Mouse (Mus musculus) left cerebral cortex, postnatal 4 days (tissue): Measurements from ENCODE around the gene Prn. TPM values are rescaled to one million over a fixed set of nuclear protein-coding genes. Genes with fewer than 3 reads are reported as not detected.

Source experiments
- DNase-seq: peaks from one replicate; pipeline ENCODE4 v3.0.0-alpha.2; 2022
- intact Hi-C: fragments of 180-260 bp; cut with DNase I; formaldehyde crosslinking; loops from one replicate; pipeline ENCODE4 v1.15.1; 2025
- total RNA-seq, 2 experiments: library from RNA; stranded (reverse); gene quantifications; 2 replicates each; pipeline ENCODE4 v1.2.3; 2021

Gene Prn
- total RNA-seq, 2 experiments from 2014 or later, result 1.1 TPM; not detected in 1

- intact Hi-C loops, result no loop called here
- no peak for DNase-seq
These were observed 3.5 kb upstream of the Prn start for GRCm38 (mm10) chr2:131906266-131906665.

DNA sequence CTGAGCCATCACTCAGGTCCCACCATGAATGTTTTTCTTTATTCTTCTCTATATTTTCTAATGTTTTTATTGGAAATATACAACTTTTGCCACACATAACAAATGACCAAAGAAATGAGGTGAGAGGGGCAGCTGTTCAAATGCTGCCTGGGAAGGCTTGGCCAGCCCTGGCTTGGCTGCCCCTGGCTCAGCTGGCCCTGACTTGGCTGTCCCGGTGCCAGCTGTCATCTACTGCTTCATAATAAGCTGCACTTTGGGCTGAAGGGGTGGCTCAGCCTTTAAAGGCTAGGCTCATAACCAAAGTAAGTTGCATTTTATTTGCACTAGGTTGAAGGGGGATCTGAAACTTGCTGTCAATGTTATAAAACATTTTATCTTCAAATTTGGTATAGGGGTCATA, 2.9 kb upstream of the Prn start:
- peak; percentile 64 for DNase-seq
- intact Hi-C loops, result no loop called here

DNA sequence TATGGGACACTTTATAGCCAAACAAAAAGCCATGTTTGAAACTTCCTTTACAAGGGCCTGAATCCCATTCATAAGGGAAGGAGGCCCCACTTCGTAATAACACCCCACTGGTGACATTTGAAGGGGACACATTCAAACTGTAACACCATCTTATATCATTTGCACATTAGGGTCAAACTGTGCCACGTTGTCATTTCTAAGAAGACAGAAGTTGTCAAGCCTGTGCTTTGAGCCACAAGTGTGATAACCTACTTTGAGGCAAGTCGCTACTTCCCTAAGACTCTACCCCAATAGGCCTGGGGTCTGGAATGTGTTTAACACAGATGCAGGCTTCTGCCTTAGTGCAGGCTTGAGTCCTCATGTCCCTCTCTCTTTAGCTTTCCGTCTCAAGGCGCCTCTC, 2.4 kb upstream of the Prn start:
- no peak for DNase-seq

DNA sequence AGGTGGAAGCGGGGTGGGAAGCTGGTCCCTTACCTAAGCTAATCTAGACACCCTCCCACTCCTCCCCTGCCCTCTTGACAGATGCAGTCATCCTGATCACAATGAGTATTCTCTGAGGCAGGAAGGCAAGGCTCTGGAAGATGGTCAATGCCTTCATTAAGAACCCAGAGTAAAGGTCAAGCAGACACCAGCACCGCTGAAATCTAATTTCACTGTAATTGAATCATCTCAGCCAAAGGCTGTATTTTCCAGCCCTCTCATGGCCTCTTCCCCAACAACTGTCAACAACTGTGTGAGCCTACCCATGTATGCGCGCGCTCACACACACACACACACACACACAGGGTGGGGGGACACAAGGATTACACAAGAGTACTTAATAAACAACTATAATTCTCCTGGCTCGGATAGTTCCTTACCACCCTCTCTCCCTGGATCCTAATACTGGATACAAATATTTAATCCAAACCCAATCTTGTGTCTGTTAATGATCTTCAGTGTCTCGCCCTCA, 1.4 kb upstream of the Prn start:
- no peak for DNase-seq

More for the DNA sequence above, 2.4 kb upstream of the Prn start:
- intact Hi-C loops, result no loop called here

GRCm38 (mm10) chr2:131908906-131909305, 851 bp upstream of the Prn start:
- intact Hi-C loops, result no loop called here
- no peak for DNase-seq

More for the DNA sequence above, 1.4 kb upstream of the Prn start:
- intact Hi-C loops, result no loop called here

GRCm38 (mm10) chr2:131910847-131911246, 1.1 kb downstream of the Prn start:
- intact Hi-C loops, result no loop called here
- DNase-seq, result no peak

- DNase-seq, result peak; percentile 25
- intact Hi-C loops, result no loop called here
These were observed 1.6 kb downstream of the Prn start for GRCm38 (mm10) chr2:131911341-131911740.

DNA sequence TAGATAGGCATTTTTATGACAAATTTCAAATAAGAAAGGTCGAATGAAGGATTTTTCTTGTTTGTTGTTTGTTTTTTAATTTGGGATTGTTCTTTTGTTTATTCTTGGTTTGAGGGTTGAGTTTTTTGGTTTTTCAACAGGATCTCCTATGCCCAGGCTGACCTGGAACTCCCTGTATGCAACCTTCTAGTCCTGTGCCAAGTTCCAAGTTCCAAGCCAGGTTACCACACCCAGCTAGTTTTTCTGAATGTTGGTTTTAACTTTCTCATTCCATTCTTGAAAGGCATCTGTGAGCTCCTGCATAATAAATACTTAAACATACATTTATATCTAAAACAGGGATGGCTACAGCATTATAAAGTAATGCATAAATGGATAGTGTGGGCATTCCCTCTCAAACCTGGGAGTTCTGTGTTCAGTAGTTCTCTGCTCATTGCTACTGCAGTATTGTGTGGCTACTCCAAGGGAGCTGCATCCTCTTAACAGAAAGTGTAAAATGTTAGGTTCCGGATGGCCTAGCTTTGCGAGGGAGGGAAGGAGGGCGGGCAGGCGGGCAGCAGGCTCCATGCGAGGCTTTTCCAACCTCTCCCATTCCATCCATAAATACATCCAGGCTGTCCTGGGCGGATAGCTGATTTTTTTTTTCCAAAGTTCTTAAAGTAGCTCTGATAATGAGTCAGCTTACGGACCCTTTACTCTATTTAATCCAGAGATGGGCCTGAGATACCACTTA, 2.9 kb downstream of the Prn start:
- DNase-seq, result no peak
- intact Hi-C loops, result no loop called here

DNA sequence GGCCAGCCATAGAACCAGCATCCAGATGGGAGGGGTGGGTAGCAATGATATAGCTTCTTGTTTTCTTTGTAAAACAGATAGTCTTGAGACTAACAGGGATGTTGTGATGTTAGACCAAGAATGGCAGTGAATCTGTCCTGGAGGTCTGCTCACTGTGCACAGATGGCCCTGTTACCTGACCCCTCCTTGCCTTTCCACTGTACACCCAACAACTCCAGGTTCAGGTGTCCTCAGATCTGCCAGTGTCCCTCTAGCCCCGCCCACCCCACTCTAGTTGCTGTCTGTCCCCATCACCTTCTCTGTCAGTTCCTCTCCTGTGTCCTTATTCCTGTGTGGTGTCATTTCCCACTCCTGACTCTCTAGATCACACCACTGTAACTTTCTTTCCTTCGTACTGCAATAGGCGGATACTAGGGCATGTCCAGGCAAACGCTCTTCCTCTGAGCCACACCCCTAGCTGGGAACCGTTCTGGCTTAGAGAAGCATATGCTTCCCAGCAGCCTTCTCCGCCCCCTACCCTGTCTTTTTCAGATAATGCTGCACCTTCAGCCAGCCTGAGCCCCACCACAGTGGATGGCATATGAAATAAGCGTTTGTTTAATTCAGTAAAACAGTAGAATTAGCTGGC, 22.6 kb downstream of the Prn start:
- intact Hi-C loops, result no loop called here
- DNase-seq, result no peak

GRCm38 (mm10) chr2:131933013-131933412, 23.3 kb downstream of the Prn start:
- no peak for DNase-seq
- intact Hi-C loops, result no loop called here

DNA sequence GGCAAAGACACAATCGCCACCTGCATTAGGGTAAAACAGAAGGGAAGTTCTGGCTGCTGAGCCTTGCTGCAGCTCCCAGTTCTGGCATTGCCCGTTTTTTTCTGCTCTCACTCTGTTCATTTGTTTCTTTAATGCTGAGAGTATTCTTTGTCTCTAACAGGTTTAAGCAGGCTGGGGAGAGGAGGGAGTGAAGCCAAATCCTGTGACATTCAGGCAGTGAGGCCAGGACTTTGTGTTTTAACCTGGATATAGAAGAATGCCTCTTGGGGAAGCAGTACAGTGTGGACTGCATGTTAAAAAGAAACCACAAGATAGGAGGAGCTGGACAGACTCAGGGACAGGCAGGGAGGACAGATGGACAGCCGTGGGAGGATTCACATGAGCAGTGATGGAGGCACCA, 23.8 kb downstream of the Prn start:
- DNase-seq, result no peak
- intact Hi-C loops, result no loop called here

GRCm38 (mm10) chr2:131934243-131934642, 24.5 kb downstream of the Prn start:
- intact Hi-C loops, result no loop called here

GRCm38 (mm10) chr2:131935390-131936105, 25.8 kb downstream of the Prn start:
- intact Hi-C loops, result loop anchor here (5.0 kb wide), 1 partner anchor 108 kb away; no protein-coding TSS in a partner anchor
- no peak for DNase-seq

More at GRCm38 (mm10) chr2:131934243-131934642, 24.5 kb downstream of the Prn start:
- no peak for DNase-seq

- DNase-seq, result no peak
- intact Hi-C loops, result loop anchor here (5.0 kb wide), 1 partner anchor 109 kb away; no protein-coding TSS in a partner anchor
These were observed 26.7 kb downstream of the Prn start for GRCm38 (mm10) chr2:131936410-131936809.

DNA sequence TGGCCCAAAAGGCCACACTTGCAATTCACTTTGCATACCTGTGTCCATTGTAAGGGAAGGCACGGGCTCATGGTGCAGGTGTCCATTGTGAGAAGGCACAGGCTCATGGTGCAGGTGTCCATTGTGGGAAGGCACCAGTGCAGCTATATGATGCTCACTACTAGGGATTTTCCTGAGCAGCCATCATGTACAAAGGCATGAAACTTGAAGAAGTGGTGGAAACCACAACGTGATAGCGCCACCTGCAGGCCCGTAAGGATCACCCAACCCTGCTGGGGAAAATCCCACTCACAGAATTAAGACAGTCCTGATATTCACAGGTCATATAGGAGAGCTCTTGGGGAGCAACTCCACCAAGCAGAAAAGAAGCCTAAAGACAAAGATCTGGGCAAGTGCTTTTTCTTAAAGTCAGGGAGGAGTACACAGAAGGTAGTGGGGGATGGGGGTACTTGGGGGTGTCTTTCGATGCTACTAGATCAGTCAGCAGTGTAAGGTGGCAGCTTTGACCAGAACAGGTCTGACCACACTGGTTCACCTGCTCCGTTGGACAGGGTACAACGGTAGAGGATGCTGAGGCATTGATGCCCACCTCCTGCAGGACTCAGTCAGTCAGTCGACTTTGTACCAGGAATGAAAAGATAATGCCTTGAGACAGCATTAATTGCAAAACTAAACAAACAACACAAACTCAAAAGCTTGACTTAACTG, 29.8 kb downstream of the Prn start:
- DNase-seq, result peak; percentile 64
- intact Hi-C loops, result loop anchor here (2.0 to 10.0 kb wide), 3 partner anchors 67 to 395 kb away; no protein-coding TSS in a partner anchor

GRCm38 (mm10) chr2:131940506-131940905, 30.7 kb downstream of the Prn start:
- intact Hi-C loops, result loop anchor here (2.0 to 10.0 kb wide), 2 partner anchors 68 to 396 kb away; no protein-coding TSS in a partner anchor
- DNase-seq, result no peak

DNA sequence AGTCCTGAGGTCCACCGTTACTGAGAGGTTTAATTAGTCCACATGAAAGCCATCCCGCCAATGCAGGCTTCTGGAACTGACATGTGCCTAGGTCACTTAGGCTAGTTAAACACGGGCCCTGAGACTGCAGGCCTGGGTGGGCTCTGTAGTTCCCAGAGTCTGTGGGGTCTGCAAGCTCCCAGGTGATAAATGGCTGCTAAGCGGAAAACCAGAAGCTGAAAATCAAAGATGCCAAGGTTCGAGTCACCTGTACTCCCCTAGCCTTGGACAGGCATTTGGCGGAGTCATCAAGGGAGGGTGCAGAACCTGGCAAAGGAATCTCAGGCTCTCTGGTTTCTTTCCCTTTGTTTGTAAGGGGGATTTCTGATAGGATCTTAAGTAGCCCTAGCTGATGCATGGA, 31.7 kb downstream of the Prn start:
- intact Hi-C loops, result loop anchor here (2.0 to 10.0 kb wide), 2 partner anchors 69 to 397 kb away; no protein-coding TSS in a partner anchor
- no peak for DNase-seq

DNA sequence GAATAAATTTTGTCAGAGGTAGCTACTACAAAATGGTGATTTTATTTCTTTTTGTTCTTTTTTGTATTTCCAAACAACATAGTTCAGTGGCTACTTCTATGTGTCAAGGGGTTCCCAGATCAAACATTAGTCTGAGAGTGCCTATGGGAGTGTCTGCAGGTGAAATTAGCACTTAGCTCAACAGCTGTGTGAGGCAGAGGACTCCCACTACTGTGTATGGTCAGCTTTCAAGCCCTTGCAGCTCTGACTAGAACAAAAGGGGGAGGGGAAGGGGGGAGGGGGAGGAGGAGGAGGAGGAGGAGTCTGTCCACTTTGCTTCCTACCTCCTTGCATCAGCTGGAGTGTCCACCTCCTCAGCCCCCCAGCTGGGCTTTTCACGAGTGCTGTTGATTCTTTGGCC, 34.6 kb downstream of the Prn start:
- intact Hi-C loops, result loop anchor here (10.0 kb wide), 1 partner anchor 400 kb away; no protein-coding TSS in a partner anchor
- DNase-seq, result no peak

GRCm38 (mm10) chr2:131945225-131945624, 35.5 kb downstream of the Prn start:
- intact Hi-C loops, result loop anchor here (10.0 kb wide), 1 partner anchor 400 kb away; no protein-coding TSS in a partner anchor
- no peak for DNase-seq

DNA sequence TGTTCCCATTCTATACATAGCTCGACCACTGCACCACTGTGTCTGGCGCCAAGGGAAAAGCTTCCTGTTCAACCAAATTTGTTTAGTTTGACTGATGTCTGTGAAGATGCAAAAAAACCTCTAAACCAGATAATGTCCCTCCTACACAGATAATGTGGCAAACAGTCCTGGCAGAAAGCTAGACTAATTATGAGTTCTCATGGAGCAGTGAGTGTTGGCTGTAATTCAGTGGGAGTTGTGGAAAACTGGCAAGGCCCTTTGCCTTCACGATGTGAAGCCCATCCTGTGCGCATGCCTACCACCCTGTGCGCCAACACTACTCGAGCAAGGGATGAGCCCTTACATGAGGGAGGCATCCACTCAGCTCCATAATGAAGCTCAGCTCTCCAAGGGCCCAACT, 36.0 kb downstream of the Prn start:
- no peak for DNase-seq
- intact Hi-C loops, result loop anchor here (10.0 kb wide), 1 partner anchor 401 kb away; no protein-coding TSS in a partner anchor
